Mouse (Mus musculus) NIH3T3 (cell line): Measurements from ENCODE around the gene Atg10.

Experiments
- DNase-seq: peaks from one replicate; pipeline ENCODE4 v3.0.0-alpha.2; 2012; ENCODE audit warnings: low read depth

The Atg10 gene

GRCm38 (mm10) chr13:91175347-91175746, 48.4 kb downstream of the Atg10 start:
- no peak for DNase-seq

GRCm38 (mm10) chr13:91171766-91172491, 51.8 kb downstream of the Atg10 start:
- no peak for DNase-seq

- DNase-seq: no peak
Observed at GRCm38 (mm10) chr13:91171205-91171604, 52.6 kb downstream of the Atg10 start.

GRCm38 (mm10) chr13:91169529-91170319, 54.0 kb downstream of the Atg10 start:
- DNase-seq: no peak

- no peak for DNase-seq
Observed at GRCm38 (mm10) chr13:91168486-91168885, 55.3 kb downstream of the Atg10 start.

- DNase-seq: no peak
Observed at GRCm38 (mm10) chr13:91167561-91167960, 56.2 kb downstream of the Atg10 start.

GRCm38 (mm10) chr13:91166286-91166685, 57.5 kb downstream of the Atg10 start:
- DNase-seq: peak; percentile 58

- peak; percentile 92 for DNase-seq
Observed at GRCm38 (mm10) chr13:91165200-91165599, 58.6 kb downstream of the Atg10 start.

GRCm38 (mm10) chr13:91163292-91163691, 60.5 kb downstream of the Atg10 start:
- no peak for DNase-seq

- DNase-seq: no peak
Observed at GRCm38 (mm10) chr13:91162452-91162851, 61.3 kb downstream of the Atg10 start.

- DNase-seq: no peak
Observed at GRCm38 (mm10) chr13:91160616-91161015, 63.2 kb downstream of the Atg10 start.

- DNase-seq: no peak
Observed at GRCm38 (mm10) chr13:91159881-91160280, 63.9 kb downstream of the Atg10 start.

- no peak for DNase-seq
Observed at GRCm38 (mm10) chr13:91157941-91158340, 65.8 kb downstream of the Atg10 start.

- no peak for DNase-seq
Observed at GRCm38 (mm10) chr13:91157429-91157828, 66.3 kb downstream of the Atg10 start.

GRCm38 (mm10) chr13:91156949-91157348, 66.8 kb downstream of the Atg10 start:
- no peak for DNase-seq

GRCm38 (mm10) chr13:91156308-91156707, 67.5 kb downstream of the Atg10 start:
- no peak for DNase-seq

- DNase-seq: peak; percentile 73
Observed at GRCm38 (mm10) chr13:91155429-91156207, 68.2 kb downstream of the Atg10 start.

GRCm38 (mm10) chr13:91154622-91155021, 69.1 kb downstream of the Atg10 start:
- DNase-seq: no peak

GRCm38 (mm10) chr13:91136337-91136736, 87.4 kb downstream of the Atg10 start:
- no peak for DNase-seq

- DNase-seq: no peak
Observed at GRCm38 (mm10) chr13:91133334-91133890, 90.4 kb downstream of the Atg10 start.

GRCm38 (mm10) chr13:91129071-91129470, 94.7 kb downstream of the Atg10 start:
- no peak for DNase-seq

GRCm38 (mm10) chr13:91128581-91128980, 95.2 kb downstream of the Atg10 start:
- no peak for DNase-seq
